Mouse (Mus musculus) E14TG2a.4 (cell line): ENCODE measurements around the gene Mylk4.

Source experiments
- CTCF ChIP-seq: conservative IDR thresholded peaks from 2 replicates; pipeline ENCODE4 v1.5.1; 2014; ENCODE audit warnings: low read length
- NANOG ChIP-seq: IDR thresholded peaks from 2 replicates; pipeline ENCODE4 v1.6.1; 2014; ENCODE audit warnings: borderline replicate concordance, low read length, mixed read lengths

GRCm38 (mm10) chr13:32705315-32705714 lies 78.4 kb downstream of the Mylk4 start:
- no peak for TF ChIP-seq CTCF
- TF ChIP-seq NANOG = no peak
